Mouse (Mus musculus): ENCODE measurements around the gene Fcgr1. TPM values are rescaled to one million over a fixed set of nuclear protein-coding genes. Genes with fewer than 3 reads are reported as not detected.
"Not testable (repeated sequence)": the region's sequence is repeated elsewhere in the genome, so short reads cannot be mapped to it uniquely, and the experiment has no call there.

Gene Fcgr1
- 3.8 and 4.5 TPM in 2 replicates for polyA plus RNA-seq (2015; fragmentation: Nextera tagmentation; extraction: Ambion mirVana)

- 15% methylated on average over 4 of the region's 4 CpGs for WGBS (ENCODE audit: insufficient replicate concordance)
- Histone ChIP-seq H3K27ac (ENCODE audit: low read length) (no peak within 1 kb of the TSS), H3K4me1 (ENCODE audit: control insufficient read depth, low read depth, low read length) (no peaks in the 10 kb centered on the region), H3K9ac (ENCODE audit: low read depth, low read length) (no peak within 1 kb of the TSS), H3K4me3 (ENCODE audit: low read depth, low read length) (no peak within 1 kb of the TSS), H3K4me2 (ENCODE audit: low read depth, low read length) (no peak within 1 kb of the TSS), H3K9me3 (replicated peaks; ENCODE audit: control insufficient read depth, low read length) (no peaks in the 10 kb centered on the region), H3K27me3 (ENCODE audit: control insufficient read depth, insufficient read depth, low read depth, low read length) (no peaks in the 10 kb centered on the region), H3K36me3 (ENCODE audit: control insufficient read depth, insufficient read depth) (no peaks in the 10 kb centered on the region)
- peak; percentile 9; the same call in 1 of the 2 replicates for ATAC-seq (ENCODE audit: low read depth)
Measured at GRCm38 (mm10) chr3:96293787-96294186, at the start of gene Fcgr1. Gene Fcgr1, minus strand, starts transcription at chr3:96293969.

- not testable (repeated sequence) for H3K4me2 ChIP-seq (ENCODE audit: low read depth, low read length); ATAC-seq (ENCODE audit: low read depth); H3K9ac ChIP-seq (ENCODE audit: low read depth, low read length); H3K27ac ChIP-seq (ENCODE audit: low read length); H3K9me3 ChIP-seq (replicated peaks; ENCODE audit: control insufficient read depth, low read length); H3K4me3 ChIP-seq (ENCODE audit: low read depth, low read length); H3K36me3 ChIP-seq (ENCODE audit: control insufficient read depth, insufficient read depth); H3K4me1 ChIP-seq (ENCODE audit: control insufficient read depth, low read depth, low read length)
- 48% methylated on average over 13 of the region's 13 CpGs for WGBS (ENCODE audit: insufficient replicate concordance)
- peaks cover 45% of the 10 kb centered on the region for H3K27me3 ChIP-seq (ENCODE audit: control insufficient read depth, insufficient read depth, low read depth, low read length)
Measured at GRCm38 (mm10) chr3:96342652-96343051, 48.9 kb upstream of the Fcgr1 start.

GRCm38 (mm10) chr3:96342100-96342499, 48.3 kb upstream of the Fcgr1 start:
- H3K9ac ChIP-seq (ENCODE audit: low read depth, low read length); H3K4me3 ChIP-seq (ENCODE audit: low read depth, low read length); ATAC-seq (ENCODE audit: low read depth); H3K27ac ChIP-seq (ENCODE audit: low read length); H3K4me1 ChIP-seq (ENCODE audit: control insufficient read depth, low read depth, low read length); H3K36me3 ChIP-seq (ENCODE audit: control insufficient read depth, insufficient read depth); H3K9me3 ChIP-seq (replicated peaks; ENCODE audit: control insufficient read depth, low read length); H3K4me2 ChIP-seq (ENCODE audit: low read depth, low read length): not testable (repeated sequence)
- H3K27me3 ChIP-seq (ENCODE audit: control insufficient read depth, insufficient read depth, low read depth, low read length): peaks cover 50% of the 10 kb centered on the region
- 29% methylated on average over 3 of the region's 3 CpGs for WGBS (ENCODE audit: insufficient replicate concordance)

- Histone ChIP-seq H3K36me3 (ENCODE audit: control insufficient read depth, insufficient read depth) (no peaks in the 10 kb centered on the region), H3K9me3 (replicated peaks; ENCODE audit: control insufficient read depth, low read length) (no peaks in the 10 kb centered on the region), H3K27ac (ENCODE audit: low read length) (no peak overlapping the region), H3K4me2 (ENCODE audit: low read depth, low read length) (peak overlapping the region; percentile 20; the same call in 1 of the 2 replicates), H3K9ac (ENCODE audit: low read depth, low read length) (no peak overlapping the region), H3K4me1 (ENCODE audit: control insufficient read depth, low read depth, low read length) (no peaks in the 10 kb centered on the region), H3K4me3 (ENCODE audit: low read depth, low read length) (peak overlapping the region; percentile 19; the same call in 1 of the 2 replicates), H3K27me3 (ENCODE audit: control insufficient read depth, insufficient read depth, low read depth, low read length) (peaks cover 63% of the 10 kb centered on the region)
- 2% methylated on average over 24 of the region's 24 CpGs for WGBS (ENCODE audit: insufficient replicate concordance)
- peak; percentile 54 for ATAC-seq (ENCODE audit: low read depth)
Measured at GRCm38 (mm10) chr3:96340611-96341312, 47.0 kb upstream of the Fcgr1 start.

GRCm38 (mm10) chr3:96338849-96339480, 45.2 kb upstream of the Fcgr1 start:
- no peak overlapping the region for H3K4me3 ChIP-seq (ENCODE audit: low read depth, low read length)
- no peak for ATAC-seq (ENCODE audit: low read depth)
- peaks cover 62% of the 10 kb centered on the region for H3K27me3 ChIP-seq (ENCODE audit: control insufficient read depth, insufficient read depth, low read depth, low read length)
- H3K4me2 ChIP-seq (ENCODE audit: low read depth, low read length): no peak overlapping the region
- WGBS (ENCODE audit: insufficient replicate concordance): 33% methylated on average over 16 of the region's 16 CpGs
- no peaks in the 10 kb centered on the region for H3K9me3 ChIP-seq (replicated peaks; ENCODE audit: control insufficient read depth, low read length)
- H3K9ac ChIP-seq (ENCODE audit: low read depth, low read length): no peak overlapping the region
- H3K4me1 ChIP-seq (ENCODE audit: control insufficient read depth, low read depth, low read length): no peaks in the 10 kb centered on the region
- H3K36me3 ChIP-seq (ENCODE audit: control insufficient read depth, insufficient read depth): no peaks in the 10 kb centered on the region
- no peak overlapping the region for H3K27ac ChIP-seq (ENCODE audit: low read length)

GRCm38 (mm10) chr3:96338043-96338442, 44.3 kb upstream of the Fcgr1 start:
- H3K4me1 ChIP-seq (ENCODE audit: control insufficient read depth, low read depth, low read length): no peaks in the 10 kb centered on the region
- H3K27me3 ChIP-seq (ENCODE audit: control insufficient read depth, insufficient read depth, low read depth, low read length): peaks cover 64% of the 10 kb centered on the region
- no peak overlapping the region for H3K4me2 ChIP-seq (ENCODE audit: low read depth, low read length)
- no peaks in the 10 kb centered on the region for H3K9me3 ChIP-seq (replicated peaks; ENCODE audit: control insufficient read depth, low read length)
- H3K36me3 ChIP-seq (ENCODE audit: control insufficient read depth, insufficient read depth): no peaks in the 10 kb centered on the region
- WGBS (ENCODE audit: insufficient replicate concordance): 52% methylated on average over 8 of the region's 8 CpGs
- H3K27ac ChIP-seq (ENCODE audit: low read length): no peak overlapping the region
- no peak overlapping the region for H3K9ac ChIP-seq (ENCODE audit: low read depth, low read length)
- no peak for ATAC-seq (ENCODE audit: low read depth)
- H3K4me3 ChIP-seq (ENCODE audit: low read depth, low read length): no peak overlapping the region

- 60% methylated on average over 6 of the region's 6 CpGs for WGBS (ENCODE audit: insufficient replicate concordance)
- ATAC-seq (ENCODE audit: low read depth): no peak
- H3K27me3 ChIP-seq (ENCODE audit: control insufficient read depth, insufficient read depth, low read depth, low read length): peaks cover 68% of the 10 kb centered on the region
- no peaks in the 10 kb centered on the region for H3K9me3 ChIP-seq (replicated peaks; ENCODE audit: control insufficient read depth, low read length)
- H3K4me1 ChIP-seq (ENCODE audit: control insufficient read depth, low read depth, low read length): peaks cover 1% of the 10 kb centered on the region
- no peak overlapping the region for H3K4me2 ChIP-seq (ENCODE audit: low read depth, low read length)
- H3K4me3 ChIP-seq (ENCODE audit: low read depth, low read length): no peak overlapping the region
- H3K27ac ChIP-seq (ENCODE audit: low read length): no peak overlapping the region
- H3K36me3 ChIP-seq (ENCODE audit: control insufficient read depth, insufficient read depth): no peaks in the 10 kb centered on the region
- H3K9ac ChIP-seq (ENCODE audit: low read depth, low read length): no peak overlapping the region
Measured at GRCm38 (mm10) chr3:96337269-96337668, 43.5 kb upstream of the Fcgr1 start.

GRCm38 (mm10) chr3:96336636-96337035, 42.9 kb upstream of the Fcgr1 start:
- 76% methylated on average over 1 of the region's 1 CpGs for WGBS (ENCODE audit: insufficient replicate concordance)
- no peak overlapping the region for H3K4me2 ChIP-seq (ENCODE audit: low read depth, low read length)
- H3K4me3 ChIP-seq (ENCODE audit: low read depth, low read length): no peak overlapping the region
- H3K36me3 ChIP-seq (ENCODE audit: control insufficient read depth, insufficient read depth): no peaks in the 10 kb centered on the region
- peaks cover 4% of the 10 kb centered on the region for H3K4me1 ChIP-seq (ENCODE audit: control insufficient read depth, low read depth, low read length)
- H3K27me3 ChIP-seq (ENCODE audit: control insufficient read depth, insufficient read depth, low read depth, low read length): peaks cover 72% of the 10 kb centered on the region
- no peak overlapping the region for H3K27ac ChIP-seq (ENCODE audit: low read length)
- H3K9me3 ChIP-seq (replicated peaks; ENCODE audit: control insufficient read depth, low read length): no peaks in the 10 kb centered on the region
- ATAC-seq (ENCODE audit: low read depth): no peak
- H3K9ac ChIP-seq (ENCODE audit: low read depth, low read length): no peak overlapping the region

GRCm38 (mm10) chr3:96335591-96335990, 41.8 kb upstream of the Fcgr1 start:
- peaks cover 4% of the 10 kb centered on the region for H3K4me1 ChIP-seq (ENCODE audit: control insufficient read depth, low read depth, low read length)
- no peaks in the 10 kb centered on the region for H3K9me3 ChIP-seq (replicated peaks; ENCODE audit: control insufficient read depth, low read length)
- peaks cover 73% of the 10 kb centered on the region for H3K27me3 ChIP-seq (ENCODE audit: control insufficient read depth, insufficient read depth, low read depth, low read length)
- no peak for ATAC-seq (ENCODE audit: low read depth)
- no peak overlapping the region for H3K4me3 ChIP-seq (ENCODE audit: low read depth, low read length)
- H3K4me2 ChIP-seq (ENCODE audit: low read depth, low read length): no peak overlapping the region
- H3K27ac ChIP-seq (ENCODE audit: low read length): no peak overlapping the region
- 17% methylated on average over 7 of the region's 7 CpGs for WGBS (ENCODE audit: insufficient replicate concordance)
- no peaks in the 10 kb centered on the region for H3K36me3 ChIP-seq (ENCODE audit: control insufficient read depth, insufficient read depth)
- no peak overlapping the region for H3K9ac ChIP-seq (ENCODE audit: low read depth, low read length)
